Mouse (Mus musculus) lung, embryonic 14.5 days (tissue): ENCODE results near the gene Nsmce3. TPM values are rescaled to one million over a fixed set of nuclear protein-coding genes. Genes with fewer than 3 reads are reported as not detected.
A peak's percentile ranks its signal among the peaks of the same experiment; 100 is the strongest.

ENCODE experiments used
- ATAC-seq: fragments of 200-750 bp; cut with Nextera tagmentation; 2 replicates; pipeline ENCODE4 v1.8.0; 2017; ENCODE audit warnings: mild to moderate bottlenecking, moderate TSS enrichment, moderate library complexity; ENCODE audit not compliant: insufficient read depth
- DNase-seq: peaks from one replicate; pipeline ENCODE4 v3.0.0-alpha.2; 2015
- H3K27ac ChIP-seq: fragments of 300-500 bp; sonication (generic); 2 replicates; pipeline ENCODE4 v1.5.1; 2014; ENCODE audit warnings: low read depth, mild to moderate bottlenecking, moderate library complexity
- H3K27me3 ChIP-seq: fragments of 300-500 bp; sonication (generic); 2 replicates; pipeline ENCODE4 v1.6.1; 2014; ENCODE audit warnings: low read length, control low read depth; ENCODE audit not compliant: insufficient read depth
- H3K36me3 ChIP-seq: fragments of 300-500 bp; sonication (generic); 2 replicates; pipeline ENCODE4 v1.6.1; 2014; ENCODE audit warnings: control low read depth; ENCODE audit not compliant: insufficient read depth
- H3K4me1 ChIP-seq: fragments of 300-500 bp; sonication (generic); 2 replicates; pipeline ENCODE4 v1.6.1; 2014; ENCODE audit warnings: antibody characterized with exemption, control low read depth; ENCODE audit not compliant: insufficient read depth
- H3K4me2 ChIP-seq: fragments of 300-500 bp; sonication (generic); 2 replicates; pipeline ENCODE4 v1.6.1; 2014; ENCODE audit warnings: mild to moderate bottlenecking
- H3K4me3 ChIP-seq: fragments of 300-500 bp; sonication (generic); 2 replicates; pipeline ENCODE4 v1.5.1; 2014; ENCODE audit warnings: low read depth, low read length
- H3K9ac ChIP-seq: fragments of 300-500 bp; sonication (generic); 2 replicates; pipeline ENCODE4 v1.6.1; 2014
- H3K9me3 ChIP-seq: fragments of 300-500 bp; sonication (generic); 2 replicates; pipeline ENCODE4 v1.6.1; 2016; ENCODE audit warnings: low read depth, low read length, control low read depth
- CTCF ChIP-seq: IDR thresholded peaks from 2 replicates; pipeline ENCODE4 v1.5.1; 2016; ENCODE audit warnings: antibody characterized with exemption, low read depth
- WGBS: fragments of 180-500 bp; shearing (Covaris S2); extraction: QIAGEN DNeasy Blood & Tissue Kit; methylation state at CpG from one replicate; pipeline ENCODE4 v1.1.7; 2014; 5-methylcytosine and 5-hydroxymethylcytosine counted together
- polyA plus RNA-seq: library from polyadenylated mRNA; unstranded; fragments of >200 nt; fragmentation: Nextera tagmentation; extraction: Ambion mirVana; gene quantifications from 2 replicates; pipeline ENCODE4 v1.2.1, GENCODE M21; 2014

Gene Nsmce3
- polyA plus RNA-seq, 1 experiment from 2014 or later: 11.8 TPM

- Histone ChIP-seq H3K27ac (no peak overlapping the region), H3K4me2 (no peak overlapping the region), H3K4me1 (no peaks in the 10 kb centered on the region), H3K36me3 (no peaks in the 10 kb centered on the region), H3K9me3 (no peaks in the 10 kb centered on the region), H3K4me3 (no peak overlapping the region), H3K27me3 (no peaks in the 10 kb centered on the region), H3K9ac (no peak overlapping the region)
- no peak for TF ChIP-seq CTCF
- DNase-seq (peak; percentile 17), ATAC-seq (no peak)
- 71% methylated on average over 3 of the region's 3 CpGs for WGBS
Measured at GRCm38 (mm10) chr7:64846061-64846460, 26.7 kb downstream of the Nsmce3 start.

DNA sequence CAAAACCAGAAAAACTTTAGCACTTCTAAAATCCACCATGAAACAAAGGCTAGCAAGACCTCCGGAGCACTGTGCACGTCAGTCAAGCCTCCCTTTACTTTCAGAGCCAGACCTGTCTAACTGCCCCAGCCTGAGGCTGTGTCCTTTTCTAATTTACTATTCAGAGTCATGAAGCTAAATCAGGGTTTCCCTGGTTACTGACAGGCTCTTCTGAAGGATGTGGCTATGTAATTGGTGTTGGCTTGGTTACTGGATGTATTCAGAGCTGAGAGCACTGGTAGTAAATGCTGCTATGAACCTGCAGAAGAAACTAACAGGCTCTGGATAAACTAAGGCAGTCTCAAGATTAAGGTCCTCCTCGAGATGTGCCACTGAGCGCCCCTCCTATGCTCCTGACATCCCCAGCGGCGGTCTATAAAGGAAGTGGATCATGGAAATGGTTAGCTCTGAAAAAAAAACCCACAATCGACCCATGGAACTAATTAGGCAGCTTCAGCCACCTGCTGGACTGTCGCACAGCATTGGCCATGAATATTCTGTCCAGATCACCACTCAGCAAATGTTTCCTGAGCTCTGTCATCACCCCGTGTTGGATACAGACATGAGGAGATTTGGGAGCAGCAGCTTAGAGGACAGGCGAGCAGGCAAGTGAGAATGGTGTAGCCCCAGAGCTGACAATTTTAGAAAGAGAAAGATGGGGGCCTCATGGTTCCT is 31.7 kb downstream of the Nsmce3 start:
- no peak for TF ChIP-seq CTCF
- WGBS: 75% methylated on average over 10 of the region's 10 CpGs
- Histone ChIP-seq H3K27me3 (no peaks in the 10 kb centered on the region), H3K9me3 (no peaks in the 10 kb centered on the region), H3K9ac (no peak overlapping the region), H3K4me2 (no peak overlapping the region), H3K4me3 (no peak overlapping the region), H3K36me3 (no peaks in the 10 kb centered on the region), H3K4me1 (no peaks in the 10 kb centered on the region), H3K27ac (no peak overlapping the region)
- no peak for DNase-seq
- ATAC-seq: no peak

DNA sequence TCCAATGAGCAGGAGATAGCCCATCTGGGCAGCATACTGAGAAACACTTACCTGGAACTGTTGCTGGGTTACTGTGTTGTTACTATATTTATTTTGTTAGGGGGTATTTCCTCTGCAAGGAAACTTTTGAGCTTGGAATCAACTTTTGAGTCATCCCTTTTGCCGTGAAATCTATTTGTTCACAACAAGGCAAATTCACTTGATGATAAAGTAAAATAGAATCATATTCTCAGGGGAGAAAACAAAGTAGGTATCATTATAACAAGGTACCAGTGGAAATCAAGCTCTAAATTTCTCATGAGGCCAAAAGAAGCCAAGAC is 32.3 kb downstream of the Nsmce3 start:
- no peak for ATAC-seq
- TF ChIP-seq CTCF: no peak
- Histone ChIP-seq H3K4me1 (no peaks in the 10 kb centered on the region), H3K36me3 (no peaks in the 10 kb centered on the region), H3K4me2 (peak overlapping the region; percentile 54; the same call in 1 of the 2 replicates), H3K27ac (no peak overlapping the region), H3K9ac (no peak overlapping the region), H3K4me3 (no peak overlapping the region), H3K27me3 (no peaks in the 10 kb centered on the region), H3K9me3 (no peaks in the 10 kb centered on the region)
- DNase-seq: no peak
- 60% methylated on average over 1 of the region's 1 CpGs for WGBS

DNA sequence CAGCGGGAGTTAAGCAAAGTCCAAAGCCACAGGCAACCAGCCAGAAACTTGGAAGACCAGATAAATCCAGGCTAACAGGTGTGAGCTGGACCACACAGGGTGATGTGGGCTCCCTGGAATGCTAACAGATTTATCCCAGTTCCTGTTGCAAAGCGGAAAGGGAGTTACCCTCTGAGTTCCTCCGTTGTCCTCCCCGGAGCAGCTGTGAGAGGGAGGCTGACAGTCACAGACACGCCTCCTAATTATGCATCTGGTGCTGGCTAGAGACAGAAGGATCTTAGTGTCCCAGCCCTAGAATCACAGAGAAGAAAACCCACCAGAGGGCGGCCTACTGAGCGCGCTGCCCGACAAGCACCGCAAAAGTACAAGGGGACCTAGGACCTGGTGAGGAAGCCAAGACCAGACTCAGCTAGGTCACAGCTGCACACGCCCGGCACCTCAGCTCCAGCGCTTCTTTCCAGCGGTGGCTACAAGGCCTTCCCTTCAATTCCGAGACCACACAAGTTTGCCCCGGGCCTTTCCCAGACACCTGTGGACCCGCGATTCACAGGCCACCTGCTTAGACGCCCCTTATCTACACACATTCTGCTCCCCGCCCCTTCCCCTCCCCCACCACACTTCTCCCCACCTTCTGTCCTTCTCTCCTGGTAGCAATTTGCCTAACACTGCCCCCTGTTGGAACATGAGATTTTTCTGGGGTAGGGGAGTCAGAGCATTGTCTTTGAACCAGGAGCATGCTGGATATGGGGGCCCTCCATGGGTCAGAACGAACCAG is 32.8 kb downstream of the Nsmce3 start:
- Histone ChIP-seq H3K4me1 (no peaks in the 10 kb centered on the region), H3K4me3 (peak overlapping the region; percentile 18; the same call in 1 of the 2 replicates), H3K9ac (no peak overlapping the region), H3K4me2 (peak overlapping the region; percentile 54), H3K36me3 (no peaks in the 10 kb centered on the region), H3K27ac (no peak overlapping the region), H3K27me3 (no peaks in the 10 kb centered on the region), H3K9me3 (no peaks in the 10 kb centered on the region)
- ATAC-seq (peak; percentile 96), DNase-seq (peak; percentile 79)
- TF ChIP-seq CTCF: peak; percentile 51
- 1% methylated on average over 21 of the region's 21 CpGs for WGBS

DNA sequence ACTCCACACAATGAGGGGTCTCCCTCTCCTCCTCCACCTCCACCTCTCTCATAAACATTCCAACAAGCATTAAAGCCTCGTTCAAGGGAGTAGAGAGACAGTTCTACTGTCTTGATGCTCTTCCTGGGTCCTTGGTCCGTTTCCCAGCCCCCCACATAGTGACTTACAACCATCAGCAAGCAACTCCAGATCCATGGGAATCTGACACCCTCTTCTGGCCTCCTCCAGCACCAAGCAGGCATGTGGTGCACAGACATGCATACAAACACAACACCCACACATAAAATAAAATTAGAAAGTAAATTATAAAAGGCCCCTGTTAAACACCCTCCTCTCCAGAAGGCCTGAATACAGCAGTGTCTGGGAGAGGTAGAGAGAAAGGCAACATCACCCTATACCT is 33.5 kb downstream of the Nsmce3 start:
- no peak for TF ChIP-seq CTCF
- Histone ChIP-seq H3K36me3 (no peaks in the 10 kb centered on the region), H3K27me3 (no peaks in the 10 kb centered on the region), H3K9ac (no peak overlapping the region), H3K4me2 (peak overlapping the region; percentile 54; the same call in 1 of the 2 replicates), H3K4me3 (no peak overlapping the region), H3K9me3 (no peaks in the 10 kb centered on the region), H3K4me1 (no peaks in the 10 kb centered on the region), H3K27ac (no peak overlapping the region)
- ATAC-seq (no peak), DNase-seq (no peak)
- WGBS: 50% methylated on average over 2 of the region's 2 CpGs

- no peak overlapping the region for H3K4me3 ChIP-seq
- no peak for ATAC-seq
- no peaks in the 10 kb centered on the region for H3K4me1 ChIP-seq
- no peak for DNase-seq
- H3K36me3 ChIP-seq: no peaks in the 10 kb centered on the region
- 34% methylated on average over 5 of the region's 5 CpGs for WGBS
- H3K27ac ChIP-seq: no peak overlapping the region
- TF ChIP-seq CTCF: no peak
- H3K4me2 ChIP-seq: no peak overlapping the region
- no peaks in the 10 kb centered on the region for H3K27me3 ChIP-seq
- H3K9me3 ChIP-seq: no peaks in the 10 kb centered on the region
- no peak overlapping the region for H3K9ac ChIP-seq
Measured at GRCm38 (mm10) chr7:64830214-64830995, 42.4 kb downstream of the Nsmce3 start.

DNA sequence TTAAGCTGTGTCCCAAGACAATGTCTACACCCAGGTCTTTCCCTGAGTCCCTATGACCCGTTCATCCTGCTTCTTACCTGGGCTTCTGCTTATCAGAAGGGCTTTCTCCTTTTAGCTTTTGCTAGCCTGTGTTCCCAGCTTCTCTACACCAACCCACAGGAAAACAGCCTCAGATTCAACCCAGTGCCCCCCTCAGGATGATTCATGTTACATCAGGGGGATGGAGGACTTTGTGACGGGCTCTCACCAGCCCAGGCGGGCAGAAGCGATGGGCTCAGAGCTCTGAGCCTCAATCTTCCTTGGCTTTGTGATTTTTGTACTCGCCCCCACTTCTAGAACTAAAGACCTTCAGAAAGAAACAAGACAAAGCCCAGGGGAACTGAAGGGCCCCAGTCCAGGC is 51.7 kb downstream of the Nsmce3 start:
- H3K4me2 ChIP-seq: no peak overlapping the region
- H3K4me3 ChIP-seq: no peak overlapping the region
- H3K4me1 ChIP-seq: no peaks in the 10 kb centered on the region
- no peaks in the 10 kb centered on the region for H3K27me3 ChIP-seq
- no peaks in the 10 kb centered on the region for H3K36me3 ChIP-seq
- ATAC-seq (no peak), DNase-seq (no peak)
- no peaks in the 10 kb centered on the region for H3K9me3 ChIP-seq
- TF ChIP-seq CTCF: no peak
- WGBS: 74% methylated on average over 5 of the region's 5 CpGs
- H3K9ac ChIP-seq: no peak overlapping the region
- H3K27ac ChIP-seq: no peak overlapping the region
